Mouse (Mus musculus) lung, adult 10 weeks (tissue): ENCODE measurements around the gene Sass6. TPM values are rescaled to one million over a fixed set of nuclear protein-coding genes. Genes with fewer than 3 reads are reported as not detected.

Source experiments
- polyA plus RNA-seq: library from polyadenylated mRNA; stranded (reverse); fragments of 350-450 nt; fragmentation: Illumina TruSeq; extraction: RNeasy Lipid Tissue Mini Kit (QIAGEN cat#74804); gene quantifications from one replicate; pipeline ENCODE4 v1.2.3, GENCODE M21; 2014; ENCODE audit warnings: low read depth, low replicate concordance; ENCODE audit not compliant: insufficient read depth

The Sass6 gene
- polyA plus RNA-seq = 1.7 TPM

GRCm38 (mm10) chr3:116594728-116595602 is at the start of gene Sass6:
Gene Sass6, plus strand, starts transcription at chr3:116594982.

GRCm38 (mm10) chr3:116562408-116563094 is 32.2 kb upstream of the Sass6 start, which contains the start of gene Lrrc39:
Gene Lrrc39, plus strand, starts transcription at chr3:116562973.

GRCm38 (mm10) chr3:116614295-116614892 is 19.6 kb downstream of the Sass6 start, which contains the start of gene Trmt13:
Gene Trmt13, minus strand, starts transcription at chr3:116614587.

DNA sequence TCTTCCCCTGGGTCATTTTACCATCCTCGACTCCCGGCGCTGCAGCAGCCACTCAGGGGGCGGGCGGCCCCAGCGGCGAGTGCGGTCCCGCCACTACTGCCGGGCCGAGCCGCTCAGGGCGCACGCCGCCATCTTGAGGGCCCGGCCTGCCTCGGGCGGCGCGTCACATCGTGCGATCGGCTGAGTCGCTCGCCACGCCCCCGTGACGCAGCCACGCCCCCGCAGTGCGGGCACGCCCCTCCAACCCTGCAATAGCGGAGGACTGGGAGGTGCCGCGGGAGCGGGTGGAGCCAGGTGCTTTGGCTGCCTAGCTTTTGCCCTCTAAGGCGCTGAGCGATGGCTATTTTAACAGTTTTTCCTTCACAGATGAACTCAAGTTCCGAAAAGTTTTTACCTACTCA is 67.7 kb downstream of the Sass6 start, which contains the start of gene Mfsd14a:
Mfsd14a (minus strand) TSS at position 215 of the 401 bp plus-strand sequence.

Other genes starting within 250 kb of the Sass6 start
- 9.0 TPM for gene Cdc14a, start 170.9 kb upstream of the Sass6 start, polyA plus RNA-seq
- gene Rtca, start 86.8 kb upstream of the Sass6 start, polyA plus RNA-seq = 22.4 TPM
- 9.7 TPM for gene Dbt, start 81.9 kb upstream of the Sass6 start, polyA plus RNA-seq
- gene Lrrc39, start 32.0 kb upstream of the Sass6 start, polyA plus RNA-seq = 0.66 TPM
- 5.3 TPM for gene Trmt13, start 19.6 kb downstream of the Sass6 start, polyA plus RNA-seq
- 29.2 TPM for gene Mfsd14a, start 67.7 kb downstream of the Sass6 start, polyA plus RNA-seq
- gene Gm43191, start 86.3 kb downstream of the Sass6 start, polyA plus RNA-seq = not detected
- gene Slc35a3, start 117.8 kb downstream of the Sass6 start, polyA plus RNA-seq = 10.2 TPM
- 3.3 TPM for gene Agl, start 213.2 kb downstream of the Sass6 start, polyA plus RNA-seq